Mouse (Mus musculus) natural killer cell, adult 2 months (primary cell): ENCODE data around the gene Ophn1.

Source experiments
- DNase-seq, 2 experiments: peaks; one replicate each; pipeline ENCODE4 v3.0.0; 2022; ENCODE audit warnings: low spot score in 2 of 2

The Ophn1 gene

DNA sequence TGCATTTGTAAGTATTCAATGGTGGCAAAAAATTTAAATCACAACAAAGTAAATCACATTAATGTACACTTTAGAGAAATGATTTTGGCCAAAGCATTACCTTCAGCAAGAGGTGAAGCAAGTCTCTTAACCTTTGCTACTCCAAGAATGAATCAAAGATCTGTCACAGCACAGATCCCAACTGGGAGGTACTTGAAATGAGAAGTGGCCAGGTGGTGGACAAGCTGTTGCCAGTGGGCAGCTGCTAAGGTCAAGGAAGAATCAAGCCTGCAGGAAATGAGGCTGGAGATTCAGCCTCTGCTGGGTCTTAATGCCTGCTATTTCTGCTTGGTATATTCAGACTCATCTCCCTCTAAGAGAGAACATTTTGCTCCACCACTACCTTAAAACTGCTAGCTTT is 87.0 kb downstream of the Ophn1 start:
- DNase-seq, result no peak

DNA sequence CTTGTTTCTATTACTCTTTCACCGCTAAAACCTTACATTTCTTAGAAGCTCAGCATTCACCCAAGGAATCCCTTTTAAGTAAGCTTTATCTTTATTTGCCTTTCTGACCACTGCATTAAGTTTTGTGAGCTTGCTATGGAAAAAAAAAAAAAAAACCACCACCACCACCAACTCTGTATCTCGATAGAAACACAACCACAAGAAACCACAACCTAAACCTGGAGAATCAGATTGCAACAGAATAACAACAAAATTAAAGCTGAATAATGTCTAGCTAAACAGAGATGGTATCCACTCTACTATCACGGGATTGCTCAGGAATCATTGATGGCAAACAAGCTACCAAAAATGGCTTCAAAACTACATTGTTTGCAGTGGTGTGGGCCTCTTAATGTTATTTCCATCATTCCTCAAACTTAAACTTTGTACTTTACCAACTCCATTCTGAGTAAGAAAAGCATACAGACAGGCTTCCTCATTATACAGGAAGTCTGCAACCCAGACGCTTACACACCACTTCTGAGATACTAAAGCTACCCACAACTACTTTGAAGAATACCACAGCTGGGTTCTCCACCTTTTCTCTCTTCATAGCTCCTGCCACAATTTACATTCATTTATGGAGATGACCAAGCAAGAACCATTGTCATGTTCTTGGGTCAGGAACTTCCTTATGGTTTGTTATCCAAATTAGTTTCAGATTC is 116.4 kb downstream of the Ophn1 start:
- no peak for DNase-seq

DNA sequence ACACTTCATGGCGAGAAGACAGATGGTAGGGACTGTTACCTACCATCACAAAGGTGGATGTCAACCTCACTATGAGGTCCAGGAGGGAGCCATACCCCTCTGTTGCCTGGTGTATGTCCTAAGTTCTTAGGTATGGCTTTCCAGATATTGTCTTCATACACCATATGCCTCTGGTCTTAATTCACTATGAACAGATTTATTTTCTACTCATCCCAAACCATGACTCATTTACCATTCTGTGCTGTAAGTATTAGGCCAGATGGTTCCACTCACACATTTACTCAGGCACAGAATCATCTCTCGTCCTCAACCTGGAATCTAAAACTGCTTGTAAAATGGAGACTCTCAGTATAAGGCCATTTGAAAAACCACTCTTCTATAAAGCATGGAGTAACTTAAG is 135.7 kb downstream of the Ophn1 start:
- DNase-seq, result no peak

DNA sequence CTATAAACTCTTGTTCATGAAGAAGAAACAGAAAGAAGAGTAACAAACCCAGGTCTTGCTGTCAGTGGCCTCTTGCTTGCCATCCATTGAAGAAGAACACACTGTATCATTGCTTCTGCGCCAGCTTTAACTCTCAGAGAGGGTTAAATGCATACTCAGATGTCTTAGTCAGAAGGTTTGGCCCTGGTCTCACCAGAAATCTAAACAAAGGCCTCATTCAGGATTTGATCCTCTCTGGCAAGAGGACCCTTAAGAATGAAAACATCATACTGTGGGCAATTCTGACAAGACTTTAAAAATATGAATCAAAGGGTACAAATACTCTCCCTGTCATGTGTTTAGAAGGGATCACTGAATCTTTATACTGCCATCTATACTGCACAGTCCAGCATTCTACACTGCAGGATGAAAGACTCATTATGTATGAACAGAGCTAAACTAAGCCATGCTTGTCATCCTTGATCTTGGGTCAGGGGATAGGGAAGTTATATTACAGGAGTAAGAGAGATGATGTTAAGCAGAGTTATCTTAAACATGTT is 139.5 kb downstream of the Ophn1 start:
- no peak for DNase-seq

DNA sequence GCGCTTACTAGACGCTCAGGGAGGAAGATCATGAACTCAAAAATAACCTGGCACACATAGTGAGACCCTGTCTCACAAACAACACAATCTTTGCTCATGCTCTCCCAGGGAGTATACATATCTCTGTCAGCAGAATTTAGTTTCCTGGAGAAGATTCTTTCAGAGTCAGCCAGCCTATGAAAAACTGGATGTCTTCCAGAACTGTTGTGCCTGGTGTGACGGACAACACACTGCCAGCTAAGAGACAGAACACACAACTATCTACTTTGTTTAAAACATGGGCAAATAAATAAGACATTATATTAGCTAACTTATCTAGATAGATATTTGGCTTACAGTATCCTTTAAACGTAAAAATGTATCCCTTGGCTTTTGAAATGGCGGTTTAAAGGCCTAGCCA is 154.1 kb downstream of the Ophn1 start:
- no peak for DNase-seq

DNA sequence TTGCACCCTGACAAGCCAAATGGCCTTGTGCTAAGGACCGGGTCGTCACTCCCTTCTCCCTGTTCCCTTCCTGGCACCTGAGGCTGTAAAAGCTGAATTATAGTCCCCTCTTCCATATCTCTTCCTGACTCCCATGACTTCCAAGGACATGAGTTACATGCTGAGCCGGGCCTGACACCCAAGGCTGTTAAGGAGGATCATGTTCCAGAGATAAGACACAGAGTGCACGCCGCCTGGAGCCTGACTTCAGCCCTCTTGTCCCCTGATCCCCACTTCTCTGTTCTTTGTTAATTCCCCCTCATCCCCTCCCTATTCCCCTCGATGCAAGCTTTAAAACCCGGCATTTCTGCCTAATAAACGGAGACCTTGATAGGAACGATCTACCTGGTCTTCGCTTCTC is 167.8 kb downstream of the Ophn1 start:
- no peak for DNase-seq

DNA sequence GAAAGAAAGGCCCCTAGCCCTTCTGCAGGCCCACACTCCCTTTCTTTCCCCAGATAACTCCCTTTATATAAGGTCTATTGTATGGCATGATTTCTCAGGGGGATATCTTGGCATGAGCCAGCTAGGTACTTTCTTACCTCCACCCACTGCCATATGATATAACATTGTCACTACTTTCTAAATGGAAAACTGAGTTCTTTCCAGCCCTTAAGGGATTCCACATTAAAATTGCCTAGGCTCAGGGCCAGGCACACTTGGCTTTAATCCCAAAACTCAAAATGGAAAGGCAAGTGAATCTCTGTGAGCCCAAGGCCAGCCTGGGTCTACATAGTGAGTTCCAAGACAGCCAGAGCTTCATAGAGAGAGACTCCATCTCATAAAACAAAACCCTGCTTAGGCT is 183.1 kb downstream of the Ophn1 start:
- DNase-seq, result no peak

DNA sequence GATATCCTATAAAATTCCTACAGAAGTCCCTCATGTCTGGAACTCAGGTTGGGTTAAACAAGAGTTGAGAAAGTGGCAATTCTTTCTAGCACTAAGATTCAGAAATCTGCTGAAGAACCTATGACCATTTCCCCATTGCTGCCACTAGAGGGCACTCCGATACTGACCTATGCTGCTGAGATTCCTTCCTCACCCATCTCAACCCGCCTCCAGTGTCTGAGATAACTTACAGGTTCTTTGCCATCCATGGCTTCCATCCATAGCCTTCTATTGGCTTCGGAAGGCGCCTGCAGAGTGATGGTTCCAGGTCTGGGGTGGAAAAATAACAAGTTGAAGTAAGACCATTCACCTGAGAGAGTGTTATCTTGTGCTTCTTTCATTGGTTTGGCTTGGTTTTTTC is 189.2 kb downstream of the Ophn1 start:
- DNase-seq, result peak; percentile 7 to 9

DNA sequence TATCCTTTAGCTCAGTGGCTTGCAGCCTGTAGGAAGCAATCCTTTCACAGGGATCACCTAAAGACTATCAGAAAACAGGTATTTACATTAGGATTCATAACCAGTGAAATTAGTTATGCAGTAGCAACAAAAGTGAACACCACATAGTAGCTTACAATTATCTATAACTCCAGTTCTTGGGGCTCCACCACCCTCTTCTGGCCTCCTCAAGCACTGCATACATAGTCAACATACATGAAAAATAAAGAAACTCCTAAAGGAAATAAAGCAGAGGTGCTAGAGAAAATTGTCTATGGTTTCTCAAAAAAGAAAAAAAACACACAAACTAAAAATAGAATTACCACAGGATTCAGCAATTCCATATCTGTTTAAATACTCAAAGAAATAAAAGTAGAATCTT is 208.2 kb downstream of the Ophn1 start:
- DNase-seq, result no peak

DNA sequence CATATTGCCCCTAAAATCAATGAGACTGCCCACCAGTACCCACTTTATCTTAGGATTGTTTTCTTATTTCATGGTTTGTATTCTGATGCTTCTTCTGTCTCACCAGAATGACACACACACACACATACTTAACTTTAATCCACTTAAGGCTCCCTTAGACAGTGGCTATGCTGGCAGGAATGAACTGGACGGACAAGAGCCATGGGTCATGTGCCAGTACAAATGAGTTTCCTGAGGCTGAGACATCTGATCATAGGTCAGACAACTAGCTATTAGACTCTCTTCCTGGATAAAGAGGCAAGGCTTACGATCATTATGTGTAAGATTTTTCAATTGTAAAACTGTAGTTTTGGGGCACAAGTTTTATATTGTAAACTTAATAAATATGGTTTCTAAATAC is 209.5 kb downstream of the Ophn1 start:
- DNase-seq, result no peak

DNA sequence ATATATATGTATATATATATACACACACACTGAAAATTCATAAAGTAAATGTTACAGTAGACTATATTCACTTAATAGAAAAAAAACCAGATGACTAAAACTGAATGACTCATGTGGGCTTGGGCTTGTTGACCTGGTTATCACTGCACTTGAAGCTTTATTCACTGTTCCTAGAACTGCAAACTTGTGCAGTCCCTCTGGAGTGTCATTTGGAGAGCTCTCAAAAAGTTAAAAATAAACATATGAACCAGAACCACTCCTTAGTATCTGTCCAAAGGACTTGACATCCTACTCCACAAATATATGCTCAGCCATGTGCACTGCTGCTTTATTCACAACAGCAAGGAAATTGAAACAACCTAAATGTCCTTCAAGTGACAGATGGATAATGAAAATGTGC is 219.8 kb downstream of the Ophn1 start:
- no peak for DNase-seq

DNA sequence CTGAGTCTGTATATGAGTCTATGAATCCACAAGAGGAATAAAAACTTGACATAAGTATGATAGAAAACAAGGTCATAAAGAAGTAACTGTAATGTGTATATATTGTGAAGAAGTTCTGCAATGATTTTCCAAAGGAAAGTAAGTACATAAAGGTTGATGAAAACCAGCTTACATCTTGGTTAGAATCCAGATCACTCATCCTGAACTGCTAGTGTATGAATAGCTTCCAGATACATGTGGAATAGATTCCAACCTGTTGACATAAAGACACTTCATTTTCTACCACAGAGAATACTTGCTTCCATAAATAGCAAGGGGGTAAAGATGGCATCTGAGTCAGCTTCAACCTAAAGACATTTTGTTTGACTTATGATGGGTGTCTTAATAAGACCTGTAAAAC is 239.4 kb downstream of the Ophn1 start:
- DNase-seq, result no peak

DNA sequence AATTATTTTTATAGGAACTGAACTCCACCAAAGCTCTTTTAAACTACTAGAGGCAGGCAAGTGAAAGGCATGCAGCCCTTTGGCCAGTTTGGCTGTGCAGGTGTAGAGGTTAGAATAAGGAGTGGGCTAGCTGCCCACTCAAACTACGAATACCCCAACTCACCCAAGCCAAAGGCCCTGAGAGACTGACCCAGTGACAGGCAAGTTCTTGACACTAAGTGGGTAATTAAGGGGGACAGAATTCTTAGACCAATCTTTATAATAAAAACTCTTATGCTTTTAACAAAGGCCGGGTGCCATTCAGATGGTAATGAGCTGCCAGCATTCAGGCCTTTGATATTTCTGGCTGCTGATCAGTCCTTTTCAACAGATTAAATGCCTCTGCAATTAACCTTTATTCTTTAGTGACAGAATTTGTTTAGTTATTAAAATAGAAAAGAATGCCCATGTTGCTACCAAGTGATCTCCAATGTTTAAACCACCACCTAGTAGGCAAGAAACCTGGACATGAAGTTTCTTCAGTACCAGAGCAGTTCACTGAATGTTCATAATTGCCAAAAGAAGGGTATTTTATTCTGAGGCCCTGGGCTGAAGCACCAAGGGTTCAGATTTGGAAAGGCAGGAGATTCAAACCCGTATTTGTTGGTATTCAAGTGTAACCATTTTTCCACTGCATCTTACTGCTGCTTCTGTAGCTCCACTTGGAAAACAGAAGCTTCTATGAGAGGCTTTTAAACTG is 262.0 kb downstream of the Ophn1 start:
- DNase-seq, result no peak

DNA sequence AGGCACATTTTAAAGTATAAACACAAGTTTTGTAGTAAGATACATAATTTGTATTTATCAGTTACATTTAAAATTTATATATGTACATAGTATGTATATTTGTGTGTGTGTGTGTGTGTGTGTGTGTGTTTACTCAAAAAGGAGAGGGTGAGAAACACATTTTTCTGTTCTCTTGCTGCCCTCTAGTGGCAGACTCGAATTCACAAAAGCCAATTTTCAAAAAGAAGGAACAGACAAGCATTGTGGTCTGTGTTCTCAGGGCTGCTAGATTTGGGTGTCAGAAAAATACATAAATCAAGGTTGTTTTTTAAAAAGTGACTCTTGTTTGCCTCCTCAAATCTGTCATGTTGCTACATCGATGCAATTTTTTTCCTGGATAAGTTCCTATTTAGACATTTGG is 272.0 kb downstream of the Ophn1 start:
- DNase-seq, result peak; percentile 0 to 1

DNA sequence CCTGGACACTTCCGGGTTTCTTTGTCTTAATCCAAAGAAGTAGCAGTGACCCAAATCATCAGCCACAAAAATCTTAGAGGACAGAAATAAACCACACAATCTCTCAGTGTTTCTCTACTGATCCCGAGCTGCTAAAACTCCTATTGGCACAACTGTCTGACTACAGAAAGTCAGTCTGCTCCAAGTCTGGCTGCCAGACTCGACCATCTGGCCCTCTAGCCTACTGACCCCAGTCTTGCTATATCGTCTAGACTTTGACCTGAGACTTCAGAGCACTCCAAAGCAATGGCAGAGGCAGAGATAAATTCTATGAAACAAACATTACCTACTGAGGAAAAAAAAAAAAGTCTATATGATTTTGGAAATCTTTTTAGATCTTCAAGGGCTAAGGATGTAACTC is 273.4 kb downstream of the Ophn1 start:
- DNase-seq, result no peak

DNA sequence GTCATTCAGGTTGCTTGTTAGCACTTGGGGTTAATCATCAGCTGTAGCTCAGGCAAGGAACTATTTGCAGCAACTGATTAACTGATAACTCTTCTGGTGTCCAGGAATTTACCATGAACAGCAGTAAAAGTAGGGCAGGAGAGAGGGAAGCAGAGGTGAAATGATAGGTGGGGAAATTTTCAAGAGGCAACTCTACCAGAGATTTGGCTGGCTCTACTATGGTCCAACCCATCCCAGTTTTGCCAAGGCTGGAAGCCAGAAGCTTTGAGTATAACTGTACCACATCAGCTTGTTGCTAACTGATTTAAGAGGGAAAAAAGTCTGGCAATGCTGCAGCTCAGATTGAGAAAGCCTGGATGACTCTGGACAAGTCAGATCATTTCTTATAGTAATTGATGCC is 316.6 kb downstream of the Ophn1 start:
- DNase-seq, result no peak

DNA sequence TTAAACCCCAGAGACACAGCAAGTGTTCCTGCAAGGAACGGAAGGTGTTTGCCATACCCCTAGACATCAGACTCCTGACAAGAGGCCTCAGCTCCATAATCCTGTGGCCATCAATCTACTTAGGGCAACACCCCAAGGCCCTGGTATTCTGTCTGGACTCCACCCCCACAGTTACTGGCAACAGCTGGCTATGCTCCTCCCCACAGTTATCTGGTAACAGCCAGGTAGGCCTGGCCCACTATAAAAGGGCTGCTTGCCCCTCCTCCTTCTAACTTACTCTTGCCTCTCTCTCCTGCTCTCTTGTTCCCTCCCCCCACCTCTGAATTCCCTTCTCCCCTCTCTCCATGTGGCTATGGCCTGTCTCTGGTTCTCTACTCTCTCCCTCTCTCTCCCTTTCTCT is 344.4 kb downstream of the Ophn1 start:
- DNase-seq, result no peak

DNA sequence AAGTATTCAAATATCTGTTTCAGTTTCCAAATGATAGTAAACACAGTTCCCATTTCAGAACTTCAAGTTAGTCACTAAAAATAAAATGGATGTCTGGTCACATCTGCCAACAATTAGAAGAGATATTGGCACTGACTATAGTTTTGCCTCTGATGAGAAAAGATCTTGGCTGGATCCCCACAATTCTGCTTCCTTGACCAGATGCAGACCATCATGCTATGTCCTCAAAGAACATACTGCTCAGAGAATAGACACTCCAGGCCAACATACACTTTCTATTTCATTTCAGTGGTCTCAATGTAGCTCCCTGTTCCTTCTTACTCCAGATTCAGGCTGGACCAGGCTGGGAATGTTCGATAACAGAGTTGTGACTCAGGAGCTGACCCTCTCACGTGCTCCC is 375.5 kb downstream of the Ophn1 start:
- DNase-seq, result no peak

DNA sequence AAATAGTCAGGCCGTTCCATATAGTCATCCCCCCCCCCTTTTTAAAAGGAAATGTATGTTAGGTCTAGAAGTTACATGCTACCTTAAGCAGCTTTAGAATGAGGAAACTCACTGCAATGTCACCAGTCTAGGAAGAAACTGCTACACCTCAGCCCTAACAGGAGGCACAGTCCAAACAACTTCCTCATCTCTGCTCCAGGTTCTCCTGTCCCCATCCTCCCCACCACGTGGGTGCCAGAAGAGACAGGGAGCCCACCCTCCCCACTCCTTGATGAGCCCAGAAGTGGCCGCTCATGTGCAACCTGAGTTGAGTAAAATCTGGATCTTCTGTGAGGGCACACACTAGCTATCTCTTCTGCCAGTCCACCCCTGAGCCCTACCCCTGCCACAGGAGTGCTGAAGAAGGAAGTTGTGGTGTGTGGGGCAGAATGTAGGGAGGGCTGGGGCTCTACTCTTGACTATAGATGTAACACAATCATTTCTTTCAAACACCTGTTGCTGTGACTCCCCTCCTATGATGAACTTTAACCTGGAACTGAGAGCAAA is 376.4 kb downstream of the Ophn1 start:
- DNase-seq, result no peak
